Mouse (Mus musculus): ENCODE results near the gene Ildr1. TPM values are rescaled to one million over a fixed set of nuclear protein-coding genes. Genes with fewer than 3 reads are reported as not detected.

The Ildr1 gene
- total RNA-seq (2021): under 1 TPM; 0.23 to 0.47 TPM
- long read RNA-seq, experiment 1, partial matches to known transcripts: 2 of 2 reads
- long read RNA-seq, experiment 1, other reads (novel, unspliced or antisense): 0 of 2 reads
- long read RNA-seq, experiment 2, partial matches to known transcripts: 0 of 1 reads
- long read RNA-seq, experiment 2, other reads (novel, unspliced or antisense): 0 of 1 reads

DNA sequence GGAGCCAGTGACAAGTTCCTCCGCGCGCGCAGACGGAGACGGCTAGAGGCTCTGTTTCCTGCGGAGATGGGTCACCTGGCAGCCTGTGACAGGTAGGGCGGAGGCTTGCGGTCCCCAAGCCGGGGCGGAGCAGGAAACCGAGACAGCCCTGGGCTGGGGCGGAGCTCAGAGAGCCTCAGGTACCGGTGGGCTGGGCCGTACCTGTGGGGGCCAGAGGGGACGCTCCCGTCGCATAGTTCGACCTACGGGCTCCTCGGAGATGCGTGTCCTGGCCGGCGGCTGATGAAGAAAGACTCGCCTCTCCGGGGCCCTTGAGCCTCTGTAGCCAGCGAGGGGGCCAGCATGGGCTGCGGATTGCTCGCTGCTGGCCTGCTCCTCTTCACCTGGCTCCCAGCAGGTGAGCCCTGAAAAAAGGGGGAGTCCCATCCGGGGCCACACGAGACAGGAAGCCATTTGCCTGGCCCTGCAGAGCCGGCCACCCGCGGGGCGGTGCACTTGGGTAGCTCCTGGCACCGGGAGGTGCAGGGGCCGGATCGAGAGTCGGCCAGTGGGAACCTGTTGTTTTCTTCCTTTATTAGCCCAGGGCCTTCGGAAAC, at the start of gene Ildr1:
TSS of gene Ildr1 (plus strand) at position 161 of the 596 bp plus-strand sequence.
- TF ChIP-seq CTCF (IDR thresholded peaks at IDR 0.05): no peak
- no peak within 1 kb of the TSS for H3K27ac ChIP-seq
- peak within 1 kb of the TSS; percentile 39 for H3K4me3 ChIP-seq
- intact Hi-C loops (cut with DNase I): no loop called here
- no peak for DNase-seq (ENCODE audit: extremely low spot score in 1 of 2, low spot score in 2 of 2)

GRCm38 (mm10) chr16:36645124-36645523, 48.7 kb upstream of the Ildr1 start:
- intact Hi-C loops (cut with DNase I): no loop called here
- no peak overlapping the region for H3K27ac ChIP-seq
- DNase-seq (ENCODE audit: extremely low spot score in 1 of 2, low spot score in 2 of 2): no peak
- H3K4me3 ChIP-seq: no peak overlapping the region
- no peak for TF ChIP-seq CTCF (IDR thresholded peaks at IDR 0.05)

DNA sequence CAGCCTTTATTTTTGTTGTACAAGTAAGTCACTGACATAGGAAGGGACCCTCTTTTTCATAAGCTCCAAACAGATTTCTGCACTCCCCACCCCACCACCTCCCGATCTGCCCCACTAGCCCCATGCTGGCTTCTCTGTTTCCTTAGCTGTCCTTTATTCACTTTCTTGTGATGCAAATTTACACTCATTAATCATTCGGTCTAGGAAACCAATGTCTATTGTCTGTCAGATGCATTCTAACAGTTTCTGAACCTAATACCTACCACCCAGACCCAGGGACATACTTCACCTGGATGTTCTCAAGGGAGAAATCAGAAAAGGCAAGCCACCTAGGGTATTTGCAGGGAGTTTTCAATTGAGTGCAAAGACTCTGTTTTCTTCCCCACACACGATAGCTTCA, 44.5 kb upstream of the Ildr1 start:
- no peak for DNase-seq (ENCODE audit: extremely low spot score in 1 of 2, low spot score in 2 of 2)
- H3K4me3 ChIP-seq: no peak overlapping the region
- H3K27ac ChIP-seq: no peak overlapping the region
- no peak for TF ChIP-seq CTCF (IDR thresholded peaks at IDR 0.05)
- intact Hi-C loops (cut with DNase I): no loop called here

DNA sequence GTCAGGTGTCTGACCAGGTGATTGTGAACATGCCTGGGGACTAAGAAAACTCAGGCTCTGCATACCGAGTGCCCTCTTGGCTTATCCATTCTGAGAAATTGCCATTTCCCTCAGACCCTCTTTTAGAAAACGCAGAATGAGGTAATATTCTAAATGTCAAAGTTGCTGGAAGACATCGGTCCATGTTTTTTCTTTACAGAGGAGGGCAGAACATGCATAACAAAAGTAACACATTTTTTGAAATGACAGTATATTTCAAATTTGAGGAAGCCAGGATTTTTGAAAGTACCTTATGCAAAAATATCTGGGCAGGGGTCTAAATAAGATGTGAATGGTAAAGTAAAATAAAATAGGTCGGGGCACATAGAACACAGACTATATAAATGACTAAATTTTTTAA, 43.3 kb upstream of the Ildr1 start:
- TF ChIP-seq CTCF (IDR thresholded peaks at IDR 0.05): no peak
- no peak for DNase-seq (ENCODE audit: extremely low spot score in 1 of 2, low spot score in 2 of 2)
- Histone ChIP-seq H3K27ac (no peak overlapping the region), H3K4me3 (no peak overlapping the region)
- intact Hi-C loops (cut with DNase I): no loop called here

DNA sequence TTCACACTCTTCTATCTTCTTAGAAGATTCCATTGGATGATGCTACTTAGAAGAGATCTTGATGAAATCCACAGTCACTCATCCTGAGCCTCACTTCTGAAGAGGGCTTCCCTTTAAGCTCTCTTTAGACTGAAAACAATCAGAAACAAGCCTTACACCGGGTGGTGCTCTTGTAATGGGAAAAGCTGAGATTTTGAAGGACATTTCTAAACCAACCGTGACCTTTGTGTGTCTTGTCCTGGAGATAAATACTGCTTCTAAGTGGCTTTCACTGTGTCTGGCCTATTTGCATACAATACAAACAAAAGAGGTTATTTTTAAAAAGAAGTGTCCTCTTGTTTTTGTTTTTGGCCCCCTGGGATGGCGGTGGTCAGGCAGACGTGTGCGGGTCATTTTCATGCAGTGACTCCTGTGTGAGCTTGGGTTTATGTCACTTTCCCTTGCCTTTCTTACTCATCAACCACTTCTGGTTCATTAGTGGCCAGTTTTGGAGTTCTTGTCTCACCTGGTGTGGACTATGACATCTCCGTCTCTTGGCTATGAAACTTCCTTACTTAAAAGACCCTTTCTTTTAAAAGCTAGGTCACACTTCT, 42.5 kb upstream of the Ildr1 start:
- Histone ChIP-seq H3K4me3 (no peak overlapping the region), H3K27ac (no peak overlapping the region)
- no peak for TF ChIP-seq CTCF (IDR thresholded peaks at IDR 0.05)
- intact Hi-C loops (cut with DNase I): no loop called here
- no peak for DNase-seq (ENCODE audit: extremely low spot score in 1 of 2, low spot score in 2 of 2)

GRCm38 (mm10) chr16:36655199-36655598, 38.6 kb upstream of the Ildr1 start:
- no peak for TF ChIP-seq CTCF (IDR thresholded peaks at IDR 0.05)
- intact Hi-C loops (cut with DNase I): no loop called here

DNA sequence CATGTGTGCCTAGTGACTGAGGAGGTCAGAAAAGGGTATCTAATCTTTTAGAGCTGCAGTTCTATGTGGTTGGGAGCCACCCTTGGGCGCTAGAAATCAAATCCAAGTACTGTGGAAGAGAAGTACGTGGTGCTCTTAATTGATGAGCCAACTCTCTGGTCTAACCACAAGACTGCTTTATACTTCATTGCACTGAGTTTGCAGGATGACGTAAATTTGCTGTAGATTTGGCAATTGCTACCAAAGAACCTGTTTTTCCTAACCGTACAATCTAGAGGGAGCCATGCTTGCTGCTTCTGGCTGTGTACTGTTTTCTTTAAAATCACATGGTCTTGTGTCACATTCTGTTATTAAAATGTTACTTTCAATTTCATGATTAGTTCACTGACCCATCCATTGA, 37.9 kb upstream of the Ildr1 start:
- H3K27ac ChIP-seq: no peak overlapping the region
- intact Hi-C loops (cut with DNase I): no loop called here
- no peak for TF ChIP-seq CTCF (IDR thresholded peaks at IDR 0.05)
- DNase-seq (ENCODE audit: extremely low spot score in 1 of 2, low spot score in 2 of 2): no peak
- H3K4me3 ChIP-seq: no peak overlapping the region

More at GRCm38 (mm10) chr16:36655199-36655598, 38.6 kb upstream of the Ildr1 start:
- H3K4me3 ChIP-seq: no peak overlapping the region
- no peak overlapping the region for H3K27ac ChIP-seq
- no peak for DNase-seq (ENCODE audit: extremely low spot score in 1 of 2, low spot score in 2 of 2)

- Histone ChIP-seq H3K4me3 (no peak overlapping the region), H3K27ac (no peak overlapping the region)
- no peak for DNase-seq (ENCODE audit: extremely low spot score in 1 of 2, low spot score in 2 of 2)
- intact Hi-C loops (cut with DNase I): no loop called here
- TF ChIP-seq CTCF (IDR thresholded peaks at IDR 0.05): no peak
Observed at GRCm38 (mm10) chr16:36661330-36661729, 32.4 kb upstream of the Ildr1 start.

- no peak overlapping the region for H3K4me3 ChIP-seq
- intact Hi-C loops (cut with DNase I): no loop called here
Observed at GRCm38 (mm10) chr16:36663484-36663883, 30.3 kb upstream of the Ildr1 start.

GRCm38 (mm10) chr16:36665782-36666181, 28.0 kb upstream of the Ildr1 start, which contains the start of gene Cd86:
TSS of gene Cd86 (minus strand) at chr16:36666081.
- no peak within 1 kb of the TSS for H3K27ac ChIP-seq
- DNase-seq (ENCODE audit: extremely low spot score in 1 of 2, low spot score in 2 of 2): no peak
- TF ChIP-seq CTCF (IDR thresholded peaks at IDR 0.05): no peak
- H3K4me3 ChIP-seq: no peak within 1 kb of the TSS
- intact Hi-C loops (cut with DNase I): no loop called here

More at GRCm38 (mm10) chr16:36663484-36663883, 30.3 kb upstream of the Ildr1 start:
- DNase-seq (ENCODE audit: extremely low spot score in 1 of 2, low spot score in 2 of 2): no peak
- TF ChIP-seq CTCF (IDR thresholded peaks at IDR 0.05): no peak
- no peak overlapping the region for H3K27ac ChIP-seq

DNA sequence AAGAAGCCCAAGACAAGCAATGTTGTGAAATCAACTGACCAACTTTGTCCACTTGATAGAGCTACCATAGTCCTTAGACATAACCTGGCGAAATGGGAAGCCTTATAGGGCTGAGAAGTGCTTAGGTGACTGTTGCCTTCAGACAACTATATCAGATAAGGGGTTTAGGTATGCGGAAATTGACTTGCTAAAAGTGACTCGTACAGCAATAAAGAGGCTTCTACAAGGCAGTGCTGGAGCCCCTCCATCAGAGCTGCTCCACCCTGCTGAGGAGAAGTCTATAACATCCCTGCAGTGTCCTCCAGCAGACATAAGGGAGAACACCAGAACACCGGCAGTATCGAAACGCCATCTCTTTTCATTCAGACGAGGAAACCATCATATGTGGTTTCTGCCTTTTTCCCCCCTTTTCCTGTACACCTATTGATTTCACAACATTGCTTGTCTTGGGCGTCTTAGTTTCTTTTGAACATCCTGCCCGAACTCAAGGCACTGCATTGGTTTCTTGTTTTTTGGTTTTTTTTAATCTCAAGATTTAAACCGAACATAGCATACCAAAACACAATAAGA, 27.2 kb upstream of the Ildr1 start:
- no peak for TF ChIP-seq CTCF (IDR thresholded peaks at IDR 0.05)
- no peak overlapping the region for H3K27ac ChIP-seq
- no peak overlapping the region for H3K4me3 ChIP-seq
- DNase-seq (ENCODE audit: extremely low spot score in 1 of 2, low spot score in 2 of 2): no peak
- intact Hi-C loops (cut with DNase I): no loop called here

- intact Hi-C loops (cut with DNase I): no loop called here
- Histone ChIP-seq H3K4me3 (no peak overlapping the region), H3K27ac (no peak overlapping the region)
- TF ChIP-seq CTCF (IDR thresholded peaks at IDR 0.05): no peak
- DNase-seq (ENCODE audit: extremely low spot score in 1 of 2, low spot score in 2 of 2): no peak
Observed at GRCm38 (mm10) chr16:36670590-36670989, 23.2 kb upstream of the Ildr1 start.
